Mouse (Mus musculus): ENCODE measurements around the gene Amd1. TPM values are rescaled to one million over a fixed set of nuclear protein-coding genes. Genes with fewer than 3 reads are reported as not detected.

Amd1 gene
- polyA plus RNA-seq, 1 experiment from 2014 or later, result 77.6 TPM

GRCm38 (mm10) chr10:40342036-40342435 lies 40.0 kb upstream of the Amd1 start:
- ATAC-seq (replicated peaks; ENCODE audit: low FRiP score, low TSS enrichment, low read depth) (no peak), DNase-seq (ENCODE audit: low spot score) (no peak)
- Histone ChIP-seq H3K9ac (ENCODE audit: low read length) (no peak overlapping the region), H3K9me3 (ENCODE audit: control insufficient read depth, low read length) (no peaks in the 10 kb centered on the region), H3K36me3 (ENCODE audit: control insufficient read depth, insufficient read depth, low read length) (no peaks in the 10 kb centered on the region), H3K27ac (ENCODE audit: low read depth) (no peak overlapping the region), H3K4me3 (ENCODE audit: low read depth, low read length) (no peak overlapping the region), H3K4me1 (replicated peaks; ENCODE audit: control insufficient read depth, insufficient read depth, low read length) (0 out of 2 replicates have a peak, but pooled peaks cover 4% of the 10 kb centered on the region), H3K27me3 (replicated peaks; ENCODE audit: control insufficient read depth, insufficient read depth, low read length) (no peaks in the 10 kb centered on the region), H3K4me2 (ENCODE audit: low read length) (no peak overlapping the region)
- WGBS, result 63% methylated on average over 4 of the region's 4 CpGs

- no peak; the same call in 1 of the 2 replicates for ATAC-seq (replicated peaks; ENCODE audit: low FRiP score, low TSS enrichment, low read depth)
Measured at GRCm38 (mm10) chr10:40339351-40339964, 37.5 kb upstream of the Amd1 start, which contains the start of gene Cdk19. Gene Cdk19 (plus strand): TSS chr10:40339564.

GRCm38 (mm10) chr10:40332864-40333263 lies 30.9 kb upstream of the Amd1 start:
- ATAC-seq (replicated peaks; ENCODE audit: low FRiP score, low TSS enrichment, low read depth) (no peak), DNase-seq (ENCODE audit: low spot score) (no peak)
- Histone ChIP-seq H3K27ac (ENCODE audit: low read depth) (no peak overlapping the region), H3K36me3 (ENCODE audit: control insufficient read depth, insufficient read depth, low read length) (no peaks in the 10 kb centered on the region), H3K9ac (ENCODE audit: low read length) (no peak overlapping the region), H3K4me3 (ENCODE audit: low read depth, low read length) (no peak overlapping the region), H3K27me3 (replicated peaks; ENCODE audit: control insufficient read depth, insufficient read depth, low read length) (no peaks in the 10 kb centered on the region), H3K4me2 (ENCODE audit: low read length) (no peak overlapping the region), H3K4me1 (replicated peaks; ENCODE audit: control insufficient read depth, insufficient read depth, low read length) (no peaks in the 10 kb centered on the region), H3K9me3 (ENCODE audit: control insufficient read depth, low read length) (no peaks in the 10 kb centered on the region)
- 82% methylated on average over 6 of the region's 6 CpGs for WGBS

More at GRCm38 (mm10) chr10:40339351-40339964, 37.5 kb upstream of the Amd1 start, which contains the start of gene Cdk19:
- Histone ChIP-seq H3K4me1 (replicated peaks; ENCODE audit: control insufficient read depth, insufficient read depth, low read length) (0 out of 2 replicates have a peak, but pooled peaks cover 4% of the 10 kb centered on the region), H3K27ac (ENCODE audit: low read depth) (no peak within 1 kb of the TSS), H3K9me3 (ENCODE audit: control insufficient read depth, low read length) (no peaks in the 10 kb centered on the region), H3K9ac (ENCODE audit: low read length) (no peak within 1 kb of the TSS), H3K4me2 (ENCODE audit: low read length) (no peak within 1 kb of the TSS), H3K36me3 (ENCODE audit: control insufficient read depth, insufficient read depth, low read length) (no peaks in the 10 kb centered on the region), H3K27me3 (replicated peaks; ENCODE audit: control insufficient read depth, insufficient read depth, low read length) (no peaks in the 10 kb centered on the region), H3K4me3 (ENCODE audit: low read depth, low read length) (no peak within 1 kb of the TSS)
- WGBS, result 19% methylated on average over 13 of the region's 13 CpGs
- DNase-seq (ENCODE audit: low spot score), result peak; percentile 62

- DNase-seq (ENCODE audit: low spot score) (no peak), ATAC-seq (replicated peaks; ENCODE audit: low FRiP score, low TSS enrichment, low read depth) (no peak)
- Histone ChIP-seq H3K4me2 (ENCODE audit: low read length) (no peak overlapping the region), H3K9ac (ENCODE audit: low read length) (no peak overlapping the region), H3K27me3 (replicated peaks; ENCODE audit: control insufficient read depth, insufficient read depth, low read length) (no peaks in the 10 kb centered on the region), H3K4me1 (replicated peaks; ENCODE audit: control insufficient read depth, insufficient read depth, low read length) (no peaks in the 10 kb centered on the region), H3K9me3 (ENCODE audit: control insufficient read depth, low read length) (no peaks in the 10 kb centered on the region), H3K27ac (ENCODE audit: low read depth) (no peak overlapping the region), H3K4me3 (ENCODE audit: low read depth, low read length) (no peak overlapping the region), H3K36me3 (ENCODE audit: control insufficient read depth, insufficient read depth, low read length) (no peaks in the 10 kb centered on the region)
- 79% methylated on average over 1 of the region's 1 CpGs for WGBS
Measured at GRCm38 (mm10) chr10:40330262-40330661, 28.3 kb upstream of the Amd1 start.

GRCm38 (mm10) chr10:40328004-40328551 lies 26.1 kb upstream of the Amd1 start:
- Histone ChIP-seq H3K9me3 (ENCODE audit: control insufficient read depth, low read length) (no peaks in the 10 kb centered on the region), H3K4me2 (ENCODE audit: low read length) (no peak overlapping the region), H3K9ac (ENCODE audit: low read length) (no peak overlapping the region), H3K4me1 (replicated peaks; ENCODE audit: control insufficient read depth, insufficient read depth, low read length) (no peaks in the 10 kb centered on the region), H3K4me3 (ENCODE audit: low read depth, low read length) (no peak overlapping the region), H3K36me3 (ENCODE audit: control insufficient read depth, insufficient read depth, low read length) (no peaks in the 10 kb centered on the region), H3K27ac (ENCODE audit: low read depth) (no peak overlapping the region), H3K27me3 (replicated peaks; ENCODE audit: control insufficient read depth, insufficient read depth, low read length) (no peaks in the 10 kb centered on the region)
- peak; percentile 88 for ATAC-seq (replicated peaks; ENCODE audit: low FRiP score, low TSS enrichment, low read depth)
- 52% methylated on average over 9 of the region's 9 CpGs for WGBS
- DNase-seq (ENCODE audit: low spot score), result peak; percentile 63

- WGBS, result 83% methylated on average over 10 of the region's 10 CpGs
- H3K4me1 ChIP-seq (replicated peaks; ENCODE audit: control insufficient read depth, insufficient read depth, low read length), result no peaks in the 10 kb centered on the region
- no peak overlapping the region for H3K4me2 ChIP-seq (ENCODE audit: low read length)
Measured at GRCm38 (mm10) chr10:40320306-40320705, 18.3 kb upstream of the Amd1 start.

GRCm38 (mm10) chr10:40316841-40317585 lies 15.0 kb upstream of the Amd1 start:
- Histone ChIP-seq H3K36me3 (ENCODE audit: control insufficient read depth, insufficient read depth, low read length) (no peaks in the 10 kb centered on the region), H3K4me3 (ENCODE audit: low read depth, low read length) (no peak overlapping the region), H3K4me1 (replicated peaks; ENCODE audit: control insufficient read depth, insufficient read depth, low read length) (peaks cover 5% of the 10 kb centered on the region; the same call in 1 of the 2 replicates), H3K9ac (ENCODE audit: low read length) (no peak overlapping the region), H3K27me3 (replicated peaks; ENCODE audit: control insufficient read depth, insufficient read depth, low read length) (no peaks in the 10 kb centered on the region), H3K4me2 (ENCODE audit: low read length) (no peak overlapping the region), H3K9me3 (ENCODE audit: control insufficient read depth, low read length) (0 out of 2 replicates have a peak, but pooled peaks cover 2% of the 10 kb centered on the region), H3K27ac (ENCODE audit: low read depth) (no peak overlapping the region)
- 48% methylated on average over 7 of the region's 7 CpGs for WGBS
- ATAC-seq (replicated peaks; ENCODE audit: low FRiP score, low TSS enrichment, low read depth) (no peak), DNase-seq (ENCODE audit: low spot score) (no peak)

More at GRCm38 (mm10) chr10:40320306-40320705, 18.3 kb upstream of the Amd1 start:
- H3K9ac ChIP-seq (ENCODE audit: low read length), result no peak overlapping the region
- H3K9me3 ChIP-seq (ENCODE audit: control insufficient read depth, low read length), result 0 out of 2 replicates have a peak, but pooled peaks cover 2% of the 10 kb centered on the region
- no peak overlapping the region for H3K4me3 ChIP-seq (ENCODE audit: low read depth, low read length)
- no peak for DNase-seq (ENCODE audit: low spot score)
- no peak overlapping the region for H3K27ac ChIP-seq (ENCODE audit: low read depth)
- ATAC-seq (replicated peaks; ENCODE audit: low FRiP score, low TSS enrichment, low read depth), result no peak
- H3K27me3 ChIP-seq (replicated peaks; ENCODE audit: control insufficient read depth, insufficient read depth, low read length), result no peaks in the 10 kb centered on the region
- no peaks in the 10 kb centered on the region for H3K36me3 ChIP-seq (ENCODE audit: control insufficient read depth, insufficient read depth, low read length)

GRCm38 (mm10) chr10:40312781-40313180 lies 10.8 kb upstream of the Amd1 start:
- no peak for DNase-seq (ENCODE audit: low spot score)
- no peak for ATAC-seq (replicated peaks; ENCODE audit: low FRiP score, low TSS enrichment, low read depth)
- 44% methylated on average over 4 of the region's 4 CpGs for WGBS
- H3K4me3 ChIP-seq (ENCODE audit: low read depth, low read length), result no peak overlapping the region
- H3K4me2 ChIP-seq (ENCODE audit: low read length), result no peak overlapping the region
- peaks cover 5% of the 10 kb centered on the region; the same call in 1 of the 2 replicates for H3K4me1 ChIP-seq (replicated peaks; ENCODE audit: control insufficient read depth, insufficient read depth, low read length)
- no peaks in the 10 kb centered on the region for H3K36me3 ChIP-seq (ENCODE audit: control insufficient read depth, insufficient read depth, low read length)
- H3K27ac ChIP-seq (ENCODE audit: low read depth), result no peak overlapping the region
- H3K9me3 ChIP-seq (ENCODE audit: control insufficient read depth, low read length), result no peaks in the 10 kb centered on the region
- H3K27me3 ChIP-seq (replicated peaks; ENCODE audit: control insufficient read depth, insufficient read depth, low read length), result no peaks in the 10 kb centered on the region
- no peak overlapping the region for H3K9ac ChIP-seq (ENCODE audit: low read length)
